Mouse (Mus musculus): ENCODE results near the gene Ank3.

- TF ChIP-seq POLR2A (IDR thresholded peaks at IDR 0.05; ENCODE audit: extremely low read depth, insufficient read depth, low read length) (no peak), CTCF (IDR thresholded peaks at IDR 0.05; ENCODE audit: low read depth, low read length) (no peak)
Observed at GRCm38 (mm10) chr10:70004058-70004457, 605.5 kb downstream of the Ank3 start.

Measured in liver, adult 2 months (tissue).